Mouse (Mus musculus): ENCODE results near the gene Jmjd8. TPM values are rescaled to one million over a fixed set of nuclear protein-coding genes. Genes with fewer than 3 reads are reported as not detected.
A peak's percentile ranks its signal among the peaks of the same experiment; 100 is the strongest.
"Not testable (repeated sequence)": the region's sequence is repeated elsewhere in the genome, so short reads cannot be mapped to it uniquely, and the experiment has no call there.

Gene Jmjd8
- total and polyA plus RNA-seq, 3 experiments, result 32.7 to 47.2 (median 36.9) TPM

DNA sequence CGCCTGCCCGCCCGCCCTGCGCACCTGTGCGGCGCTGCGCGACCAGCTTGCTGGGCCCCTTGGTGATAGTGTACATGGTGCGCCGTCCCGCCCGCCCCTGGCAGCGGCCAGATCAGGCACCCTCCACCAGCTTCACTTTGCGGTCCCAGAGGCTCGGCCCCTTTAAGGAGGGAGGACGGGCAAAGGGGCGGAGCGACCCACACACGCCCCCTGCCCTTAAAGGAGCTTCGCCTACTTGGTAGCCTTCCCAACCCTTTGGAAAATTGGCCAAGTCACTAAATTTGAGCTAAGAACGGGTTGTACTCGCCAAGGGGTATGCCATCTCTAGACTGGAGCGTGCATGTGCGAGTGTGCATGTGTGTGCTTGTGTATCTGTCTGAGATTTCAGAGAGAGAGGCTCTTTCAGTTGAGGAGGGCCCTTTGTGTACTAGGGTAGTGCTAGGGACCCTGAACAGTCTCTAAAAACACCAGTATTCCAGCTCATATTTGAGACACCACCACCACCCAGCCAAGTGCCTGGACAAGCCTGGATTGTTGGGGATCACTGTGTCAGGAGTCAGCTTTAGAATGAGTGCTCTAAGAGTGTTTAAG lies 40.0 kb downstream of the Jmjd8 start, which contains the start of gene Mcrip2:
TSS of gene Mcrip2 (minus strand) at position 164 of the 591 bp plus-strand sequence.
- Histone ChIP-seq H3K4me3 (peak within 1 kb of the TSS; percentile 100), H3K4me1 (ENCODE audit: control insufficient read depth, insufficient read depth, low read length) (peaks cover 3% of the 10 kb centered on the region), H3K36me3 (ENCODE audit: control insufficient read depth, insufficient read depth, low read length) (no peaks in the 10 kb centered on the region), H3K27ac (peak within 1 kb of the TSS; percentile 94), H3K27me3 (ENCODE audit: control insufficient read depth, insufficient read depth, low read length) (no peaks in the 10 kb centered on the region), H3K9ac (ENCODE audit: low read depth, low read length) (peak within 1 kb of the TSS; percentile 92), H3K79me2 (replicated peaks; ENCODE audit: control insufficient read depth, insufficient read depth, low read length) (peaks cover 3% of the 10 kb centered on the region)
- under 1% methylated on average over 24 of the region's 24 CpGs for WGBS
- DNase-seq, result peak; percentile 90
- TF ChIP-seq CTCF (IDR thresholded peaks at IDR 0.05), result 0 out of 2 replicates have a peak, but pooled peaks have one; percentile 5
- TF ChIP-seq POLR2A (IDR thresholded peaks at IDR 0.05; ENCODE audit: insufficient read depth, low read depth, low read length), result peak; percentile 82; the same call in 1 of the 2 replicates
- peak; percentile 80; the same call in 1 of the 2 replicates for TF ChIP-seq EP300 (IDR thresholded peaks at IDR 0.05; ENCODE audit: insufficient read depth, low read depth, low read length)
- intact Hi-C loops (cut with DNase I), result loop anchor here (5.0 kb wide), 2 partner anchors 36 to 619 kb away; partner anchors contain the start of gene Stub1

DNA sequence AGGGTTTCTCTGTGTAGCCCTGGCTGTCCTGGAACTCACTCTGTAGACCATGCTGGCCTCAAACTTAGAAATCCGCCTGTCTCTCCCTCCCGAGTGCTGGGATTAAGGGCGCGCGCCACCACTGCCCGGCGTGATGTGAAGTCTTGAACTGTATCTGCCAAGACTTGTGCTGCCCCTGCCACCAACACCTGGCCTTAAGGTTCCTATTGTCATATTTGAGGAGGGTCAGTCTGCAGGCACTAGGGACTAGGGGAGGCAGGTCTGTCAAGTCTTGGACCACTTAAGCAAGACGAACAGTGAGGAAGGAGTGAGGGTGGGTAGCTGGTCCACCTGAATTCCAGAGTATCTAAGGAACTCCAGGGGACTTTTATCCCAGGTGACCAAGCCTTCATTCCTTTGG lies 40.8 kb downstream of the Jmjd8 start:
- Histone ChIP-seq H3K79me2 (replicated peaks; ENCODE audit: control insufficient read depth, insufficient read depth, low read length) (peaks cover 3% of the 10 kb centered on the region), H3K4me3 (no peak overlapping the region), H3K27ac (no peak overlapping the region), H3K9ac (ENCODE audit: low read depth, low read length) (no peak overlapping the region), H3K36me3 (ENCODE audit: control insufficient read depth, insufficient read depth, low read length) (no peaks in the 10 kb centered on the region), H3K4me1 (ENCODE audit: control insufficient read depth, insufficient read depth, low read length) (peaks cover 7% of the 10 kb centered on the region), H3K27me3 (ENCODE audit: control insufficient read depth, insufficient read depth, low read length) (no peaks in the 10 kb centered on the region)
- no peak for TF ChIP-seq CTCF (IDR thresholded peaks at IDR 0.05)
- no peak for TF ChIP-seq EP300 (IDR thresholded peaks at IDR 0.05; ENCODE audit: insufficient read depth, low read depth, low read length)
- TF ChIP-seq POLR2A (IDR thresholded peaks at IDR 0.05; ENCODE audit: insufficient read depth, low read depth, low read length), result no peak
- DNase-seq, result no peak
- intact Hi-C loops (cut with DNase I), result loop anchor here (5.0 kb wide), 2 partner anchors 37 to 618 kb away; partner anchors contain the start of gene Stub1
- WGBS, result 84% methylated on average over 8 of the region's 8 CpGs

DNA sequence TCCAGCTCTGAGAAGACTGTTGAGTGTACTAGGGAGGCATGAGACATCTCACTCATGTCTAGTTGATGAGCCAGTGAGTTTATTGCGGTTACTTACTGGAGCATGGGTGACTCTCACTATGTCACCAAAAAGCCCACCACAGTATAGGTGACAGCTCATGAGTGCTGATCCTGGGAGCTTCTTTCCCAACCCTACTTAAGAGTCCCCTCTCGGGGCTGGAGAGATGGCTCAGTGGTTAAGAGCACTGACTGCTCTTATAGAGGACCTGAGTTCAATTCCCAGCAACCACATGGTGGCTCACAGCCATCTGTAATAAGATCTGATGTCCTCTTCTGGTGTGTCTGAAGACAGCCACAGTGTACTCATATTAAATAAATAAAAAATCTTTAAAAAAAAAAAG lies 41.3 kb downstream of the Jmjd8 start:
- H3K9ac ChIP-seq (ENCODE audit: low read depth, low read length), result no peak overlapping the region
- no peak for TF ChIP-seq POLR2A (IDR thresholded peaks at IDR 0.05; ENCODE audit: insufficient read depth, low read depth, low read length)
- TF ChIP-seq EP300 (IDR thresholded peaks at IDR 0.05; ENCODE audit: insufficient read depth, low read depth, low read length), result no peak
- TF ChIP-seq CTCF (IDR thresholded peaks at IDR 0.05), result no peak
- H3K27ac ChIP-seq, result no peak overlapping the region
- H3K36me3 ChIP-seq (ENCODE audit: control insufficient read depth, insufficient read depth, low read length), result no peaks in the 10 kb centered on the region
- DNase-seq, result no peak
- intact Hi-C loops (cut with DNase I), result loop anchor here (5.0 kb wide), 2 partner anchors 38 to 617 kb away; partner anchors contain the start of gene Stub1
- WGBS, result 95% methylated on average over 2 of the region's 2 CpGs
- no peaks in the 10 kb centered on the region for H3K27me3 ChIP-seq (ENCODE audit: control insufficient read depth, insufficient read depth, low read length)
- peaks cover 3% of the 10 kb centered on the region for H3K79me2 ChIP-seq (replicated peaks; ENCODE audit: control insufficient read depth, insufficient read depth, low read length)
- no peak overlapping the region for H3K4me3 ChIP-seq
- H3K4me1 ChIP-seq (ENCODE audit: control insufficient read depth, insufficient read depth, low read length), result peaks cover 7% of the 10 kb centered on the region

- H3K27me3 ChIP-seq (ENCODE audit: control insufficient read depth, insufficient read depth, low read length); H3K4me1 ChIP-seq (ENCODE audit: control insufficient read depth, insufficient read depth, low read length); DNase-seq; H3K27ac ChIP-seq; H3K79me2 ChIP-seq (replicated peaks; ENCODE audit: control insufficient read depth, insufficient read depth, low read length); H3K36me3 ChIP-seq (ENCODE audit: control insufficient read depth, insufficient read depth, low read length); intact Hi-C loops (cut with DNase I); H3K9ac ChIP-seq (ENCODE audit: low read depth, low read length); H3K4me3 ChIP-seq: not testable (repeated sequence)
These were observed 42.9 kb downstream of the Jmjd8 start for GRCm38 (mm10) chr17:25871566-25871965.

DNA sequence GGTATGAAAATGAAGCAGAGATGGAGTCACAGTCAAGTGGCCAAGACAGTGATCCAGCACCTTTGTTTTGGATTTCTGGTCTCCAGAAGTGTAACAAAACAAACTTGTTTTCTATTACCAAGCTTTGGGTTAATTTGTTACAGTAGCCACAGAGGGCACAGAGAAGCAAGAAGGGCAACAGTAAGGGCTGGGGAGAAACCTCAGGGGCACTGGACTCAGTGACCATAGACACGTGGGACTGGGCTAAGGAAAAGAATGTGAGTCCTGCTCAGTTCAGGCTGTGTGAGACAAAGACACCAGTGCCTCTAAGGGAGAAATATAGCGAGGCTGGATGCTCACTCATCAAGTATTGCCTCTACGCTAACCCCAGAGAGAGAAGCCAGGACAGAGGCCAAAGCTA lies 44.0 kb downstream of the Jmjd8 start:
- H3K27ac ChIP-seq, result no peak overlapping the region
- TF ChIP-seq EP300 (IDR thresholded peaks at IDR 0.05; ENCODE audit: insufficient read depth, low read depth, low read length), result no peak
- WGBS, result 85% methylated on average over 3 of the region's 3 CpGs

DNA sequence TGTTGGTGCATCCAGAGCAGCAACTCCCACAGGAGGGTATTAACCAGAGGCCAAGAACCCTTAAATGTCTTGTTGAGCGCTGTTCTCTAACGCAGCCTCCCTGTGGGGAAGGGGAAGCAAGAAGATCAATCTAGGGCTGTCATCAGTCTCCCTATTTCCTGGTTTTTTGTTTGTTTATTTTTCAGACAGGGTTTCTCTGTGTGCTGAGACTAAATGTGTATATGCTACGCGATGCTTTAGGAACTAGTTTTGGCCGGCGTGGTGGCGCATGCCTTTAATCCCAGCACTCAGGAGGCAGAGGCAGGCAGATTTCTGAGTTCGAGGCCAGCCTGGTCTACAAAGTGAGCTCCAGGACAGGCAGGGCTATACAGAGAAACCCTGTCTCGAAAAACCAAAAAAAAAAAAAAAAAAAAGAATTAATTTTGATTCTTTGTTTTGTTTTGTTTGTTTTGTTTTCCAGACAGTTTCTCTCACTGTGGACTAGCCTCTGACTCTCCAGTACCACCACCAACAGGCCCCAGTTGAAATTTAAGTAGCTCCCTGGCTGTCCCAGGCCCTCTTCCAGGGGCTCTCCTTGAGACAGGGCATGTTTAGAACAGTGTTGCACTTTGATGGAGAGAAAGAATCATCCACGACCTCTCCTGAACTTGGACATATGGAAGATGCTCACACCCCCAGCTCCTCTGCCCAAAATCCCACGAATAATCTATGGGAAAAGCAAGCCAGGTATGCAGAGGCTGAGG lies 44.9 kb downstream of the Jmjd8 start:
- WGBS, result 78% methylated on average over 11 of the region's 11 CpGs
- no peak overlapping the region for H3K9ac ChIP-seq (ENCODE audit: low read depth, low read length)

More for the DNA sequence above, 44.0 kb downstream of the Jmjd8 start:
- no peak for DNase-seq
- H3K4me3 ChIP-seq, result no peak overlapping the region
- H3K4me1 ChIP-seq (ENCODE audit: control insufficient read depth, insufficient read depth, low read length), result peaks cover 9% of the 10 kb centered on the region
- no peaks in the 10 kb centered on the region; the same call in 1 of the 2 replicates for H3K79me2 ChIP-seq (replicated peaks; ENCODE audit: control insufficient read depth, insufficient read depth, low read length)
- no peaks in the 10 kb centered on the region for H3K27me3 ChIP-seq (ENCODE audit: control insufficient read depth, insufficient read depth, low read length)
- no peak overlapping the region for H3K9ac ChIP-seq (ENCODE audit: low read depth, low read length)
- intact Hi-C loops (cut with DNase I), result no loop called here
- no peaks in the 10 kb centered on the region for H3K36me3 ChIP-seq (ENCODE audit: control insufficient read depth, insufficient read depth, low read length)

More for the DNA sequence above, 44.9 kb downstream of the Jmjd8 start:
- H3K27ac ChIP-seq, result no peak overlapping the region
- intact Hi-C loops (cut with DNase I), result no loop called here
- H3K79me2 ChIP-seq (replicated peaks; ENCODE audit: control insufficient read depth, insufficient read depth, low read length), result no peaks in the 10 kb centered on the region
- H3K27me3 ChIP-seq (ENCODE audit: control insufficient read depth, insufficient read depth, low read length), result no peaks in the 10 kb centered on the region
- no peak overlapping the region for H3K4me3 ChIP-seq
- DNase-seq, result no peak
- TF ChIP-seq CTCF (IDR thresholded peaks at IDR 0.05) (no peak), POLR2A (IDR thresholded peaks at IDR 0.05; ENCODE audit: insufficient read depth, low read depth, low read length) (no peak), EP300 (IDR thresholded peaks at IDR 0.05; ENCODE audit: insufficient read depth, low read depth, low read length) (no peak)
- no peaks in the 10 kb centered on the region for H3K36me3 ChIP-seq (ENCODE audit: control insufficient read depth, insufficient read depth, low read length)
- H3K4me1 ChIP-seq (ENCODE audit: control insufficient read depth, insufficient read depth, low read length), result peaks cover 9% of the 10 kb centered on the region

All from heart, adult 2 months (tissue).